In genomic region chr13:102764218-102764617, GRCm38 (mm10) we compare ENCODE assay signal across 28 mouse cellular contexts.
DNase-seq lines count a peak whose midpoint lies in the region; ATAC-seq lines count a peak whose summit lies in the region.
"Had no signal": no experiment of that assay in that cellular context is flagged by ENCODE, and none has a peak within 500 bp of the region (broad histone marks: within the 10 kb centered on the region; RNA-seq: fewer than 3 reads in every experiment).

No protein-coding gene starts in this region.

- no peak overlapping the region for H3K4me3 ChIP-seq in hindbrain, embryonic 12.5 days
- no peak overlapping the region for H3K4me3 ChIP-seq in hindbrain, embryonic 14.5 days (replicated peaks; ENCODE audit: low read length)
- H3K4me3 ChIP-seq in hindbrain, embryonic 16.5 days (ENCODE audit: low read length) = no peak overlapping the region
- no peak overlapping the region for H3K4me3 ChIP-seq in hindbrain, embryonic 10.5 days
- no peak overlapping the region for H3K4me3 ChIP-seq in midbrain, embryonic 12.5 days
- H3K4me3 ChIP-seq in midbrain, embryonic 16.5 days (ENCODE audit: low read depth, low read length) = no peak overlapping the region
- H3K4me3 ChIP-seq in neural tube, embryonic 11.5 days (ENCODE audit: low read depth, low read length) = no peak overlapping the region
- no peak overlapping the region for H3K4me3 ChIP-seq in neural tube, embryonic 15.5 days (replicated peaks)
- H3K4me3 ChIP-seq: embryonic facial prominence, embryonic 13.5 days; embryonic facial prominence, embryonic 15.5 days; erythroblast, embryonic 14.5 days; forebrain, embryonic 10.5 days; forebrain, embryonic 12.5 days had no signal

- H3K9ac ChIP-seq in hindbrain, embryonic 12.5 days = no peak overlapping the region
- no peak overlapping the region for H3K9ac ChIP-seq in hindbrain, embryonic 14.5 days
- H3K9ac ChIP-seq in hindbrain, embryonic 16.5 days (ENCODE audit: low read depth, low read length) = no peak overlapping the region
- H3K9ac ChIP-seq in midbrain, embryonic 12.5 days (replicated peaks) = no peak overlapping the region
- H3K9ac ChIP-seq in midbrain, embryonic 16.5 days (ENCODE audit: low read depth, low read length) = no peak overlapping the region
- H3K9ac ChIP-seq in neural tube, embryonic 11.5 days (ENCODE audit: low read length) = no peak overlapping the region
- H3K9ac ChIP-seq in neural tube, embryonic 15.5 days (replicated peaks) = no peak overlapping the region
- H3K9ac ChIP-seq: embryonic facial prominence, embryonic 13.5 days; embryonic facial prominence, embryonic 15.5 days; forebrain, embryonic 12.5 days had no signal

- no peak overlapping the region for H3K4me2 ChIP-seq in hindbrain, embryonic 12.5 days (replicated peaks)
- no peak overlapping the region for H3K4me2 ChIP-seq in hindbrain, embryonic 14.5 days (replicated peaks)
- H3K4me2 ChIP-seq in hindbrain, embryonic 16.5 days (ENCODE audit: low read length) = no peak overlapping the region
- H3K4me2 ChIP-seq in midbrain, embryonic 12.5 days (replicated peaks) = no peak overlapping the region
- H3K4me2 ChIP-seq in midbrain, embryonic 16.5 days (ENCODE audit: low read length) = no peak overlapping the region
- no peak overlapping the region for H3K4me2 ChIP-seq in neural tube, embryonic 11.5 days (ENCODE audit: low read depth)
- H3K4me2 ChIP-seq in neural tube, embryonic 15.5 days = no peak overlapping the region
- H3K4me2 ChIP-seq: embryonic facial prominence, embryonic 13.5 days; embryonic facial prominence, embryonic 15.5 days; forebrain, embryonic 12.5 days had no signal

- WGBS in hindbrain, embryonic 12.5 days = 73% methylated on average over 1 of the region's 1 CpGs
- WGBS in hindbrain, embryonic 14.5 days = 34% methylated on average over 1 of the region's 1 CpGs
- WGBS in hindbrain, embryonic 16.5 days = 50% methylated on average over 1 of the region's 1 CpGs
- WGBS in hindbrain, embryonic 10.5 days = 77% methylated on average over 1 of the region's 1 CpGs
- 84% methylated on average over 1 of the region's 1 CpGs for WGBS in midbrain, embryonic 12.5 days
- 75% methylated on average over 1 of the region's 1 CpGs for WGBS in midbrain, embryonic 16.5 days
- 90% methylated on average over 1 of the region's 1 CpGs for WGBS in neural tube, embryonic 11.5 days
- WGBS in neural tube, embryonic 15.5 days = 72% methylated on average over 1 of the region's 1 CpGs

- H3K36me3 ChIP-seq in hindbrain, embryonic 12.5 days = peaks cover 8% of the 10 kb centered on the region; the same call in 1 of the 2 replicates
- H3K36me3 ChIP-seq in hindbrain, embryonic 14.5 days (replicated peaks; ENCODE audit: control insufficient read depth, insufficient read depth) = 0 out of 2 replicates have a peak, but pooled peaks cover 8% of the 10 kb centered on the region
- no peaks in the 10 kb centered on the region for H3K36me3 ChIP-seq in hindbrain, embryonic 16.5 days (ENCODE audit: control insufficient read depth, insufficient read depth, low read length)
- H3K36me3 ChIP-seq in hindbrain, embryonic 10.5 days = peaks cover 43% of the 10 kb centered on the region
- H3K36me3 ChIP-seq in midbrain, embryonic 12.5 days = peaks cover 11% of the 10 kb centered on the region
- H3K36me3 ChIP-seq in midbrain, embryonic 16.5 days (ENCODE audit: control insufficient read depth, insufficient read depth, low read length) = no peaks in the 10 kb centered on the region
- H3K36me3 ChIP-seq in neural tube, embryonic 11.5 days (ENCODE audit: control insufficient read depth, insufficient read depth, low read length) = no peaks in the 10 kb centered on the region
- no peaks in the 10 kb centered on the region for H3K36me3 ChIP-seq in neural tube, embryonic 15.5 days
- H3K36me3 ChIP-seq: G1E had no signal

- peak; percentile 45; the same call in 1 of the 2 replicates for ATAC-seq in hindbrain, embryonic 12.5 days (ENCODE audit: low FRiP score)
- ATAC-seq in hindbrain, embryonic 14.5 days (ENCODE audit: low FRiP score) = no peak
- peak; percentile 49 for ATAC-seq in hindbrain, embryonic 16.5 days
- peak; percentile 59; the same call in 1 of the 2 replicates for ATAC-seq in midbrain, embryonic 12.5 days (ENCODE audit: low FRiP score, low read depth)
- no peak for ATAC-seq in midbrain, embryonic 16.5 days
- ATAC-seq in neural tube, embryonic 11.5 days (ENCODE audit: insufficient read depth, low FRiP score, low TSS enrichment) = 0 out of 2 replicates have a peak, but pooled peaks have one; percentile 27
- ATAC-seq in neural tube, embryonic 15.5 days (ENCODE audit: low FRiP score) = no peak
- ATAC-seq: CD4-positive, CD25-positive, alpha-beta regulatory T cell, adult 4 months; forebrain, embryonic 14.5 days had no signal

- peaks cover 17% of the 10 kb centered on the region for H3K4me1 ChIP-seq in hindbrain, embryonic 12.5 days
- peaks cover 21% of the 10 kb centered on the region for H3K4me1 ChIP-seq in hindbrain, embryonic 14.5 days (replicated peaks; ENCODE audit: control insufficient read depth, insufficient read depth, low read length)
- peaks cover 4% of the 10 kb centered on the region; the same call in 1 of the 2 replicates for H3K4me1 ChIP-seq in hindbrain, embryonic 16.5 days (ENCODE audit: control insufficient read depth, insufficient read depth, low read depth, low read length)
- peaks cover 22% of the 10 kb centered on the region for H3K4me1 ChIP-seq in hindbrain, embryonic 10.5 days (replicated peaks)
- peaks cover 12% of the 10 kb centered on the region for H3K4me1 ChIP-seq in midbrain, embryonic 12.5 days
- peaks cover 6% of the 10 kb centered on the region; the same call in 1 of the 2 replicates for H3K4me1 ChIP-seq in midbrain, embryonic 16.5 days (ENCODE audit: control insufficient read depth, insufficient read depth, low read length)
- 0 out of 2 replicates have a peak, but pooled peaks cover 6% of the 10 kb centered on the region for H3K4me1 ChIP-seq in neural tube, embryonic 11.5 days (ENCODE audit: control insufficient read depth, insufficient read depth, low read length)
- peaks cover 36% of the 10 kb centered on the region for H3K4me1 ChIP-seq in neural tube, embryonic 15.5 days
- H3K4me1 ChIP-seq: embryonic facial prominence, embryonic 15.5 days; forebrain, embryonic 10.5 days had no signal

- no peak for DNase-seq in hindbrain, embryonic 14.5 days (ENCODE audit: low spot score)
- no peak for DNase-seq in hindbrain, embryonic 10.5 days (ENCODE audit: low spot score)
- no peak for DNase-seq in neural tube, embryonic 11.5 days (ENCODE audit: low spot score)
- DNase-seq: adrenal gland, adult 2 months; adrenal gland, postnatal 10 days; adrenal gland, postnatal 25 days; B cell, adult 2 months; cerebellum, adult 11 months; cerebellum, adult 18-20 months; cerebellum, adult 8-10 months; cerebellum, adult 9-11 months; cerebellum, postnatal 14 days; cerebellum, postnatal 36 days; embryo, embryonic 11 days had no signal

- no peaks in the 10 kb centered on the region for H3K9me3 ChIP-seq in hindbrain, embryonic 12.5 days (replicated peaks)
- H3K9me3 ChIP-seq in hindbrain, embryonic 14.5 days (ENCODE audit: control insufficient read depth, low read length) = no peaks in the 10 kb centered on the region
- no peaks in the 10 kb centered on the region for H3K9me3 ChIP-seq in hindbrain, embryonic 16.5 days (ENCODE audit: control insufficient read depth, low read length)
- no peaks in the 10 kb centered on the region for H3K9me3 ChIP-seq in hindbrain, embryonic 10.5 days
- H3K9me3 ChIP-seq in midbrain, embryonic 12.5 days = no peaks in the 10 kb centered on the region
- H3K9me3 ChIP-seq in midbrain, embryonic 16.5 days (replicated peaks; ENCODE audit: control insufficient read depth, low read length, poor library complexity, severe bottlenecking) = no peaks in the 10 kb centered on the region
- no peaks in the 10 kb centered on the region for H3K9me3 ChIP-seq in neural tube, embryonic 11.5 days (ENCODE audit: control insufficient read depth, low read length)
- H3K9me3 ChIP-seq in neural tube, embryonic 15.5 days (replicated peaks) = no peaks in the 10 kb centered on the region
- H3K9me3 ChIP-seq: embryonic facial prominence, embryonic 13.5 days; embryonic facial prominence, embryonic 15.5 days; forebrain, embryonic 10.5 days; forebrain, embryonic 12.5 days; G1E had no signal

- peak overlapping the region; percentile 26; the same call in 1 of the 2 replicates for H3K27ac ChIP-seq in hindbrain, embryonic 12.5 days
- H3K27ac ChIP-seq in hindbrain, embryonic 14.5 days = no peak overlapping the region
- H3K27ac ChIP-seq in hindbrain, embryonic 16.5 days (ENCODE audit: low read depth, low read length) = no peak overlapping the region
- no peak overlapping the region for H3K27ac ChIP-seq in hindbrain, embryonic 10.5 days
- no peak overlapping the region for H3K27ac ChIP-seq in midbrain, embryonic 12.5 days (replicated peaks)
- H3K27ac ChIP-seq in midbrain, embryonic 16.5 days (ENCODE audit: low read length) = no peak overlapping the region
- H3K27ac ChIP-seq in neural tube, embryonic 11.5 days (ENCODE audit: low read depth, low read length) = no peak overlapping the region
- no peak overlapping the region for H3K27ac ChIP-seq in neural tube, embryonic 15.5 days (replicated peaks)
- H3K27ac ChIP-seq: embryonic facial prominence, embryonic 13.5 days; embryonic facial prominence, embryonic 15.5 days; forebrain, embryonic 10.5 days; forebrain, embryonic 12.5 days had no signal

- H3K27me3 ChIP-seq in hindbrain, embryonic 12.5 days = no peaks in the 10 kb centered on the region
- H3K27me3 ChIP-seq in hindbrain, embryonic 14.5 days (ENCODE audit: control insufficient read depth, insufficient read depth, low read length) = no peaks in the 10 kb centered on the region
- no peaks in the 10 kb centered on the region for H3K27me3 ChIP-seq in hindbrain, embryonic 16.5 days (replicated peaks; ENCODE audit: control insufficient read depth, insufficient read depth, low read length)
- no peaks in the 10 kb centered on the region for H3K27me3 ChIP-seq in hindbrain, embryonic 10.5 days (ENCODE audit: insufficient read depth, poor library complexity, severe bottlenecking)
- H3K27me3 ChIP-seq in midbrain, embryonic 12.5 days = no peaks in the 10 kb centered on the region
- no peaks in the 10 kb centered on the region for H3K27me3 ChIP-seq in midbrain, embryonic 16.5 days (ENCODE audit: control insufficient read depth, insufficient read depth, low read depth, low read length)
- H3K27me3 ChIP-seq in neural tube, embryonic 11.5 days (ENCODE audit: control insufficient read depth, insufficient read depth, low read length) = no peaks in the 10 kb centered on the region
- no peaks in the 10 kb centered on the region for H3K27me3 ChIP-seq in neural tube, embryonic 15.5 days (replicated peaks)
- H3K27me3 ChIP-seq: CH12.LX; embryonic facial prominence, embryonic 13.5 days; embryonic facial prominence, embryonic 15.5 days; forebrain, embryonic 12.5 days had no signal

Comparison
In these comparisons a context has a peak if more than half of its experiments do, and no peak if none do; other contexts are left out.
1. ATAC-seq: peak in hindbrain, embryonic 12.5 days (single experiment), hindbrain, embryonic 16.5 days (single experiment), midbrain, embryonic 12.5 days (single experiment) and neural tube, embryonic 11.5 days (single experiment); none in hindbrain, embryonic 14.5 days (single experiment), midbrain, embryonic 16.5 days (single experiment) and neural tube, embryonic 15.5 days (single experiment).